27 mouse cellular contexts compared by ENCODE assay signal in the genomic region with DNA sequence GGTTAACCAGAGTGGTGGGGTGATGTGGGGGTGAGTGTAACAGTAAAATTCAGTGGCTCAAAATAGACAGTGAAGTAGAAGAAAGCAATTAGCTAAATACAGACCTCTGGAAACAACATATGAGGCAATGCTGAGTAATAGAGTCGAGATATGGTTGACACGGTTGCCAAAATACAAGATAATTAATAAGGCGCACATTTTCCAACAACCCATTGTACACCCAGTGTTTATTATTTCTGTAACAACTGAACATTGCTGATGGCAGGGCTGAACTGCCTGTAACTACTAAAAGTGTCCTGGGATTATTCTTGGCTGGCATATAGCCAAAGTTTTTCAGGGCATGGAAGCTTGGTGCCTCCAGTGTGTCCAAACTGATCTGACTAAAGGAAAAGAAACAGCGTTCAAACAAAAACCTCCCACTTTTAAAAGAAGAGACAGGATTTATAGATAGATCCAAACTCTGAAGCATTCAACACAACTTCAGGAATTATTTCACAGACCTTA.
DNase-seq lines count a peak whose midpoint lies in the region; ATAC-seq and TF ChIP-seq lines count a peak whose summit lies in the region.
"Had no signal": no experiment of that assay in that cellular context is flagged by ENCODE, and none has a peak within 500 bp of the region (broad histone marks: within the 10 kb centered on the region; RNA-seq: fewer than 3 reads in every experiment).

No protein-coding gene starts in this region.

- no peak overlapping the region for H3K4me2 ChIP-seq in lung, embryonic 15.5 days
- H3K4me2 ChIP-seq: embryonic facial prominence, embryonic 13.5 days; hindbrain, embryonic 15.5 days; limb, embryonic 13.5 days; liver, embryonic 12.5 days; midbrain, embryonic 13.5 days had no signal

- no peak for DNase-seq in lung, adult 18-20 months
- DNase-seq in right cerebral cortex, adult 2 months (ENCODE audit: low spot score in 2 of 2), result peak; percentile 7 to 12
- DNase-seq in right cerebral cortex, postnatal 10 days (ENCODE audit: low spot score in 2 of 2), result no peak
- peak; percentile 19 for DNase-seq in brain, embryonic 14.5 days (ENCODE audit: low read depth)
- DNase-seq in adrenal gland, postnatal 14 days, result no peak
- DNase-seq: adrenal gland, adult 8-10 months; B cell, adult 2 months; cerebellum, adult 11-12 months; cerebellum, adult 9-11 months; forebrain, postnatal 0 days; gastrocnemius, postnatal 14 days; heart, postnatal 14 days; kidney, adult 11 months; kidney, postnatal 25 days; right cerebral cortex, postnatal 4 days; thymus, postnatal 4 days had no signal

- no peak overlapping the region for H3K9ac ChIP-seq in lung, embryonic 15.5 days
- H3K9ac ChIP-seq: embryonic facial prominence, embryonic 13.5 days; forebrain, postnatal 0 days; hindbrain, embryonic 15.5 days; limb, embryonic 13.5 days; liver, embryonic 12.5 days; midbrain, embryonic 13.5 days had no signal

- no peaks in the 10 kb centered on the region for H3K36me3 ChIP-seq in lung, embryonic 15.5 days
- H3K36me3 ChIP-seq: embryonic facial prominence, embryonic 13.5 days; forebrain, embryonic 10.5 days; hindbrain, embryonic 10.5 days; hindbrain, embryonic 15.5 days; limb, embryonic 13.5 days; liver, embryonic 12.5 days; midbrain, embryonic 13.5 days had no signal

- no peak overlapping the region for H3K27ac ChIP-seq in lung, embryonic 15.5 days
- H3K27ac ChIP-seq: embryonic facial prominence, embryonic 13.5 days; forebrain, embryonic 10.5 days; hindbrain, embryonic 10.5 days; hindbrain, embryonic 15.5 days; limb, embryonic 13.5 days; liver, embryonic 12.5 days; macrophage; midbrain, embryonic 13.5 days had no signal

- H3K27me3 ChIP-seq in lung, embryonic 15.5 days, result no peaks in the 10 kb centered on the region
- H3K27me3 ChIP-seq: embryonic facial prominence, embryonic 13.5 days; limb, embryonic 13.5 days; liver, embryonic 12.5 days; midbrain, embryonic 13.5 days had no signal

- WGBS in lung, embryonic 15.5 days, result 32% methylated on average over 4 of the region's 4 CpGs

- TF ChIP-seq CTCF in brain, embryonic 14.5 days (IDR thresholded peaks at IDR 0.05; ENCODE audit: borderline replicate concordance, extremely low read depth, insufficient read depth, insufficient read length), result no peak

- H3K4me1 ChIP-seq in lung, embryonic 15.5 days, result no peaks in the 10 kb centered on the region
- H3K4me1 ChIP-seq: embryonic facial prominence, embryonic 13.5 days; hindbrain, embryonic 10.5 days; hindbrain, embryonic 15.5 days; limb, embryonic 13.5 days; liver, embryonic 12.5 days; midbrain, embryonic 13.5 days had no signal

- peak; percentile 70; the same call in 1 of the 2 replicates for ATAC-seq in lung, embryonic 15.5 days (ENCODE audit: borderline replicate concordance, extremely low read depth, low FRiP score, low TSS enrichment)
- ATAC-seq: activated CD4-positive, CD25-positive, alpha-beta regulatory T cell, adult 4 months; forebrain, postnatal 0 days; inflammation-experienced regulatory T-cells, adult 6 months; liver, embryonic 12.5 days; midbrain, embryonic 13.5 days had no signal

- TF ChIP-seq POLR2A in brain, embryonic 14.5 days (IDR thresholded peaks at IDR 0.05; ENCODE audit: borderline replicate concordance, extremely low read depth, insufficient read depth, insufficient read length, poor library complexity, severe bottlenecking), result no peak

- H3K9me3 ChIP-seq in lung, embryonic 15.5 days, result no peaks in the 10 kb centered on the region
- H3K9me3 ChIP-seq: embryonic facial prominence, embryonic 13.5 days; forebrain, embryonic 10.5 days; hindbrain, embryonic 10.5 days; hindbrain, embryonic 15.5 days; limb, embryonic 13.5 days; liver, embryonic 12.5 days; midbrain, embryonic 13.5 days had no signal

- H3K4me3 ChIP-seq in lung, embryonic 15.5 days, result no peak overlapping the region
- H3K4me3 ChIP-seq: embryonic facial prominence, embryonic 13.5 days; forebrain, embryonic 10.5 days; hindbrain, embryonic 10.5 days; hindbrain, embryonic 15.5 days; limb, embryonic 13.5 days; liver, embryonic 12.5 days; midbrain, embryonic 13.5 days had no signal

Comparison
In these comparisons a context has a peak if more than half of its experiments do, and no peak if none do; other contexts are left out.
1. DNase-seq: peak in right cerebral cortex, adult 2 months (2 of 2) and brain, embryonic 14.5 days (single experiment); none in lung, adult 18-20 months (0 of 2), right cerebral cortex, postnatal 10 days (0 of 2) and adrenal gland, postnatal 14 days (single experiment).